Mouse (Mus musculus) macrophage (primary cell): Measurements from ENCODE around the gene Phgr1. TPM values are rescaled to one million over a fixed set of nuclear protein-coding genes. Genes with fewer than 3 reads are reported as not detected.

Experiments
- H3K27ac ChIP-seq: fragments of 350-480 bp; formaldehyde crosslinking; 2 replicates; pipeline ENCODE4 v1.9.0; 2021
- H3K36me3 ChIP-seq: fragments of 350-480 bp; formaldehyde crosslinking; 2 replicates; pipeline ENCODE4 v1.9.0; 2021; ENCODE audit errors: inconsistent target
- H3K4me3 ChIP-seq: fragments of 350-480 bp; formaldehyde crosslinking; 2 replicates; pipeline ENCODE4 v1.9.0; 2021; ENCODE audit errors: inconsistent target
- H3K79me2 ChIP-seq: fragments of 350-480 bp; formaldehyde crosslinking; 2 replicates; pipeline ENCODE4 v1.9.0; 2021; ENCODE audit errors: inconsistent target
- WGBS: methylation state at CpG from one replicate; pipeline ENCODE4 v1.1.7; 2026; ENCODE audit warnings: inconsistent platforms; ENCODE audit not compliant: missing documents; 5-methylcytosine and 5-hydroxymethylcytosine counted together
- polyA plus RNA-seq: library from polyadenylated mRNA; stranded (reverse); fragments of 250-400 nt; gene quantifications from 3 replicates; pipeline ENCODE4 v1.2.4, GENCODE M21; 2018; ENCODE audit warnings: inconsistent platforms
- total RNA-seq, 78 experiments: library from RNA; depleted of rRNA; stranded (reverse); fragments of 250-400 nt; gene quantifications; 1 replicate in 9 of 78; 2 replicates in 24 of 78; 3 replicates in 43 of 78; 4 replicates in 2 of 78; pipeline ENCODE4 v1.2.4; 2018; ENCODE audit warnings: inconsistent platforms in 56 of 78

Phgr1 gene
- total RNA-seq (2018; cell fraction: chromatin; rRNA removed), result not detected
- not detected for total RNA-seq (2018; cell fraction: cytosol; rRNA removed)
- not detected for total RNA-seq (2018; cell fraction: nucleus; rRNA removed)
- not detected in 3 replicates for polyA plus RNA-seq

DNA sequence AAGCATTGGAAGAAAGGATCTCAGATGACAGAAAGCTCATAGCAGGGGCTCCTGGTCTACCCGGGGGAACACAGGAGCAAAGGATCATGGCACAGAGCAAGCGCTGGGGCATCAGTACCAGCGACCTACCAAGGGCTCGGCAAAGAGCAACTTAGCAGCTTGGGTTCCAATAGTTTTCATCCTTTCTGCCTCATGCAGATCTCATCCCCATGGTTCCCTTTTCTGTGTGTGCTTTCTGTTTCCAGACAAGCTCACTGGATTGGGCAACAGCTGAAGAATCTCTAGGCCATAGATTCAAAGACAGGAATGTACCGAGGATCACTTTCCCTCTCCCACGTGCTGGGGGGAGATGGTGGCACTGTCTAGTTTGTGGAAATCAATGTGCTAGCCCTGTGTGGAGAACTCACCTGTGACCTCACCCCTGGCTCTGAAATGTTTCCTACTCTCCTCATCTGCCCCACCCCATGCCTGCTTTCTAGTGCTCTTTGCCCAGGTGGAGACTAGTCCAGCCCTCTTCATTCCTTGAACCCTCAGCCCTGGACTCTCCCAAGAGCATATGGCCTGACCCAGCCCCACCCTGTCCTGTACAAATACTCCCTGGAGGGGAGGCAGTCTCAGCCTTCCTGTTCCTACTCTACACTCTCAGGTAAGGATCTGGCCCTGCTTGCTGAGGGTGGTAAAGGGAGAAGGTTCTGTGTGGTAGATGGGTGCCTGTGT lies at the start of gene Phgr1:
TSS of gene Phgr1 (plus strand) at position 612 of the 717 bp plus-strand sequence.
- Histone ChIP-seq H3K27ac (no peak within 1 kb of the TSS), H3K36me3 (no peaks in the 10 kb centered on the region), H3K4me3 (no peak within 1 kb of the TSS), H3K79me2 (no peaks in the 10 kb centered on the region)
- WGBS, result 67% methylated on average over 6 of the region's 6 CpGs

DNA sequence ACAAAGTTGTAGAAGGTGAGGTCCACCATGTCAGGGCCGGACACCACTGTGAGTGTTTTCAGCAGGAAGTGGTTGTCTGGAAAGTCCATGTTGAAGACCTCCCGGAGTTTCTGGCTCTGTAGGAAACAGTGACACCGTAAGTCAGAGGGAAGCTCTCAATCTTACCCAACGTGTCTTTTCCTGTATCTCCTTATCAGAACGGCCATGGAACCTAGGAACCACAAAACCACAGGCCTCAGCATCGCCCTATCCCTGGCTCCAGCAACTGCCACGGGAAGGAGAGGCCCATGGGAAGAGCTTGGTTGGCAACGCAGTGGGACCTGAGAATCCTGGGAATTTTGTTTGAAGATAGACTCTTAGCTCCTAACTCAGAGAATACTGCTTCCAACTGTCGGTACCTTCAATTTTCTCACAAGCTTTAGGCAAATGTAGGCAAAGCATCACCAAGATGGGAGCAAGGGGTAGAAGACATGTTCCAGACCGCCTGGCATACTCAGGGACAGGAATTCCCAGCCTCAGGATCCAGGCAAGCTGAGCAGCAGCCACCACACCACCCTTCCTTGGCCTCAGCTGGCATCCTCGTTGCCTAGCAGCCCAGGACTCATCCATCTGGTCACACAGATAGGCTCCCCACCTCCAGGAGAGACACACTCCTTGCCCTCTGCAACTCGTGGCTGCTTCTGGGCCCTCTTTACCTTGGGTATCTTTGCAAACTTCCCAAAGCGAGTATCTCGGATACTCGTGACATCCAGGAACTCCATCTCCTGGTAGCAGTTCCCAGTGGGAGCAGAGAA lies 48.7 kb upstream of the Phgr1 start:
- Histone ChIP-seq H3K36me3 (peaks cover 42% of the 10 kb centered on the region), H3K79me2 (peaks cover 15% of the 10 kb centered on the region; the same call in 1 of the 2 replicates), H3K4me3 (no peak overlapping the region), H3K27ac (no peak overlapping the region)
- 70% methylated on average over 15 of the region's 15 CpGs for WGBS

DNA sequence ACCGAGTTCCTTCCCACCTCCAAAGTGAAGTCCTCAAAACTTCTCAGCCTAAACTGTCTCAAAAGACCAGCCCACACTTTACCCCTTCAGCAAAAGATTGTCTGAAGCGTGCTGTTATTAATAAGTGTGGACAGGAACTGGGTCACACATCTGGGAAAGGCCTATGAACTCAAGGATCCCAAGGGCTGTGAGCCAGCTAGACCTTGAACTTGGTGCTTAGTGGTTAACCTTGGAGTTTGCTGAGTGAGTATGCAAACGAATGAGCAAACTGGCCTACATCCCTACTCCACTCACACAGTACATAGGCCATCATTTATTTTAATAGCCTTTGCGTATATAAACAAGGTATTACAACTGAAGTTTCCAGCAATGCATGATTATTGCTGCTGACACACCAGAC lies 47.1 kb upstream of the Phgr1 start:
- 93% methylated on average over 4 of the region's 4 CpGs for WGBS
- H3K27ac ChIP-seq, result no peak overlapping the region

DNA sequence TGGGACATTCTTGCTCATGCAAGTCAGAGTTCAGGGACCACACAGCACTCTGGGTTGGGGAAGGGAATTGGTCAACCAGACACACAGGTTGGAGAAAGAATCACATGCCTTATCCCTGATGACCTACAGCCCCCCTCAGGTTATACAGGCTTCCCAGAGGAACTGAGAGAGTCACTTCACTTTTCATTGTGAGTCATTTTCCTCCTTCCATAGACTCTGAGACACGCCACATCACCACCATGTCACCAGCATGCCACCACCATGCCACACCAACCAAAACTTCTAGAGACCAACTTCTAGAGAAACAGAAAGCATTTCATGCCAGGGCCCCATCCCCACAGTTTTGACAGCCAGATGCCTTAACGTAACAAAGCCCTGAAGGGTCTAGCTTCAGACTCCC lies 45.7 kb upstream of the Phgr1 start:
- Histone ChIP-seq H3K4me3 (peak overlapping the region; percentile 59), H3K36me3 (peaks cover 27% of the 10 kb centered on the region; the same call in 1 of the 2 replicates), H3K79me2 (peaks cover 15% of the 10 kb centered on the region; the same call in 1 of the 2 replicates), H3K27ac (peak overlapping the region; percentile 87)
- 67% methylated on average over 2 of the region's 2 CpGs for WGBS

More for the DNA sequence above, 47.1 kb upstream of the Phgr1 start:
- Histone ChIP-seq H3K4me3 (no peak overlapping the region), H3K79me2 (peaks cover 15% of the 10 kb centered on the region; the same call in 1 of the 2 replicates), H3K36me3 (peaks cover 28% of the 10 kb centered on the region; the same call in 1 of the 2 replicates)

DNA sequence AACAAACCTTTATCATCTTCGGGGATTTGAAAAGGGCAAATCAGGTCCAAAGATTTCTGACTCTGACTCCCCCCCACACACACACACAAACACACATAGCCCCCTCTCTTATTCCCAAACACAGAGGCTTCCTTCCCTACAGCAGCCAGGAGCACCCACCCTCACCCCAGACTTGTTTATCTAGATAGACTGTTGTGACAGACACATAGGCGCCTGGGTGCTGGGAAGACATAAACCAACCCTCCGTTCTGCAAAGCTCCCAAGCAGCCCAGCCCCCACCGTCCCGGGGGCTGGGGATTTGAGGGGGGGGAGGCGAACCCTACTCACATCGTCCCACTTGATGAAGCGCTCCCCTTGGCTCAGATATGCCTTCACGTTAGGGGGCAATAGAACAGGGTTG lies 44.7 kb upstream of the Phgr1 start:
- peaks cover 15% of the 10 kb centered on the region; the same call in 1 of the 2 replicates for H3K79me2 ChIP-seq
- 6% methylated on average over 9 of the region's 9 CpGs for WGBS
- peak overlapping the region; percentile 87 for H3K27ac ChIP-seq
- peak overlapping the region; percentile 59 for H3K4me3 ChIP-seq
- peaks cover 17% of the 10 kb centered on the region; the same call in 1 of the 2 replicates for H3K36me3 ChIP-seq

DNA sequence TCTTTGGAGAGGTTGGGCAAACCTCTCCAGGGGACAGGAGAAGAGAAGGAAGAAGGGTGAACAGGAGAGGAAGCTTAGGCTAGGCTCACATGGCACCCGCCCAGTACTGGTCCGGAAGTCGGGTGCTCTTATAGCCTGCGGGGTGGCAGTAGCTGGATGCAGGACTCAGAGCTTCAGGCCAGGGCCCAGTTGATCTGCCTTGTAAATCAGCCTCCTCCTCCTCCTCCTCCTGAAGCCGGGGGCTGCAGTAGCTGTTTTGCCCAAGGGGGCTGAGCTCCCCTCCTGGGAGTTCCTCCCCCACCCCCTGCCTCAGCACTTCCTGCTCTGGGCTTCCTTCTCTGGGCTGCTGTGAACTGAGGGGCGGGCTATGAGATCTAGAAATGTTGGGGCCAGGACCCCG lies 44.2 kb upstream of the Phgr1 start, which contains the start of gene Plcb2:
TSS of gene Plcb2 (minus strand) at position 102 of the 400 bp plus-strand sequence.
- Histone ChIP-seq H3K36me3 (peaks cover 13% of the 10 kb centered on the region; the same call in 1 of the 2 replicates), H3K27ac (peak within 1 kb of the TSS; percentile 87), H3K4me3 (peak within 1 kb of the TSS; percentile 59), H3K79me2 (peaks cover 15% of the 10 kb centered on the region; the same call in 1 of the 2 replicates)
- WGBS, result 3% methylated on average over 6 of the region's 7 CpGs

DNA sequence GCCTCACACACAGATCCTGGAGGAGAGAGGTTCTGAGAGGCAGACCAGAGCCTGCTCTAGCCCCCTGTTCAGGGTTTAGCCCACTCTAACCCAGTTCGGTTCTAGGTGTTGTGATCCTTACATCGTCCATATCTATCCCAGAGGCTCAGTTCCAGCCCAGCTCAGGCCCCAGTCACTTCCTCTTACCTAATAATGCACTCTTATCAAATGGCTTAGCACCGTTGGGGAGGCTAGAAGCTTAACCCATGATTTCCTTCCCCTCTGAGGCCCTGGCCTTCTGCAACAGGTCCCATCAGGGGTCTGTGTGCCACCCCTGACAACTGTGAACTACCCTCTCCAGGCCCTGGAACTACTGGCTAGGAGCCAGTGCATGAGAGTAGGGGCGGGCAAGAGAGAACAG lies 43.4 kb upstream of the Phgr1 start:
- Histone ChIP-seq H3K36me3 (peaks cover 7% of the 10 kb centered on the region; the same call in 1 of the 2 replicates), H3K4me3 (no peak overlapping the region), H3K79me2 (peaks cover 15% of the 10 kb centered on the region; the same call in 1 of the 2 replicates), H3K27ac (peak overlapping the region; percentile 87)
- 29% methylated on average over 4 of the region's 4 CpGs for WGBS

DNA sequence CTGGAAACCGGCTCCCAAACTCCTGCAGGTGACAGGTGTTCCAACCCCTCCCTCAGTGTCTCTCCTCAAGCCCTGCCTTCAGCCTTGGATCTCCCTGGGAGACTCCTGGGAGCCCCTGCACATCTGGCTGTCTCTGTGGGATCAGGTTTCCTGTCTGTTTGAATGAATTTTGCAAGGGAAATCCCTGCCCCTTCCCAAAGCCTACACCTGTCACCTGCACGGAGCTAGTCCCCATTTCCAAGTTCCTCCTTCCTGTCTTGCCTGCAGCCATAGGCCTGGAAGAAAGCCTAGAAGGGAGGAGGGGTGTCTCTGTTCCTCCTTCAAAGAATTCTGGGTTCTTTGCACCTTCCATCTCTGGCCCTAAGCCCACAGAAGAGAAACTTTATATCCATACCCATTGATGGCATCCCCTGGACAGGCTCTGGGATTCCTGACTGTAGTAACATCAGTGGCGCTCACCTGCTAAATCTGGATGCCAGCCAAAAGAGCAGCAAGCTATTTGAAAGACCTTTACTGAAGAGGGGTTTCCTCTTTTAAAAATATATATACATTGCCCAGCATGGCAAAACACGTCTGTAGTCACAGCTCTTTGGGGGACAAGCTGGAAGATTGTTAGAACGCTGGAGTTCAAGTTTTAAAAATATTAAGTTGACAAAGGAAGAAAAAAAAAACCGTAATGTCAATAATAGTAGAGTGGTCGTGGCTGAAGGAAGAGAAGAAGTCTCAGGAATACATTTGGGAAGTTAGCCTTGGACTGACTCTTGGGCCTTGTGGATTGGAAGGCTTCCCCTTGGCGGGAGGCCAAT lies 42.5 kb upstream of the Phgr1 start:
- 24% methylated on average over 8 of the region's 8 CpGs for WGBS
- H3K79me2 ChIP-seq, result peaks cover 15% of the 10 kb centered on the region; the same call in 1 of the 2 replicates
- no peak overlapping the region for H3K27ac ChIP-seq
- H3K4me3 ChIP-seq, result no peak overlapping the region
- no peaks in the 10 kb centered on the region; the same call in 1 of the 2 replicates for H3K36me3 ChIP-seq

DNA sequence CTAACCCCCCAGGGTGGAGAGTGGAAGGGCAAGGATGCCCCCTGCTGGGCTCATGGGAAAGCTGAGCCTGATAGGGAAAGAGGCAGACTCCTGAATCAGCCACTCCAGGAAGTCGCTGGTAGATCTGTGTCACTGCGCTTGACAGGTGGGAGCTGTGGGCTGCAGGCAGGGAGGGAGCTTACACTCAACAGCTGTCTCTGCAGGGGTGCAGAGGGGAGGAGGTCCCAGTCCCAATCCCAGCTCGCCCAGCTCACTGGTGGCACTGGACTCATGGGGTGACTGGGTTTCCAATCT lies 42.0 kb upstream of the Phgr1 start:
- Histone ChIP-seq H3K36me3 (no peaks in the 10 kb centered on the region), H3K4me3 (no peak overlapping the region), H3K27ac (no peak overlapping the region), H3K79me2 (peaks cover 15% of the 10 kb centered on the region; the same call in 1 of the 2 replicates)
- 0% methylated on average over 3 of the region's 3 CpGs for WGBS

DNA sequence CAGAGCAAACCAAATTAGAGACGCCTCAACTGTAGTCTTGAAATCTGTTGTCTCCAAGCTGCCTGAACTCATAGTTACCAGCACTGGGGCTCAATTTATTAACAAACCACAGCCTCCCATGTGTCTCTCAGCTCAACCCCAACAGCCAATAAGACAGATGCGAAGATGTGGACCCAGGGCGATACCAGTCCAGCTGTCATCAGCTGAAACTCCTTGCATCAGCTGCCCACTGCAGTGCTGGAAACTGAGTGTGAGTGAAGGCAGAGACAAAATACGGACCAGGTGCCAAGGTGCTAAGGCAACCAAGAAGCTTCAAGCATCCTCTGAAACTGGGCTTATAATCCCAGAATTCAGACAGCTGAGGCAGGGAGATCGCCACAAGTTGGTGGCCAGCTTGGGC lies 40.6 kb upstream of the Phgr1 start:
- 97% methylated on average over 5 of the region's 5 CpGs for WGBS
- no peak overlapping the region for H3K4me3 ChIP-seq
- H3K36me3 ChIP-seq, result no peaks in the 10 kb centered on the region
- peaks cover under 1% of the 10 kb centered on the region; the same call in 1 of the 2 replicates for H3K79me2 ChIP-seq
- no peak overlapping the region for H3K27ac ChIP-seq

DNA sequence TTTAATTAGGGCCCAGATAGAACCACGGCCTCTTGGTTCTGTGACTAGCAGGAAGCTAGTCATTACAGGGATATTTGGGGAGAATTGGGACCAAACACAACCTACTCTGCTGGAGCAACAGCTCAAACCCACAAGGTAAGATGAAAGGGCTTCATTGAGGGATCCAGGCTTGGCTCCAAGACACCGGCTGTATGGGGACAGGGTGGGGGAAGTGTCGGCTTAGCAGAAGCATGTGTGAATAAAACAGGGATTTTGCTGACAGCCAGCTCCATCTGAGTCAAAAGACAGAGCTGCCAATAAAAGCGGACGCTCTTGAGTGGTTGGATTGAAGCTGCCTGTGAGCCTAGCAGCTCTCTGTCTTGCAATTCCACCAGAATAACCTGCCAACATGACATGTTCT lies 39.2 kb upstream of the Phgr1 start:
- 97% methylated on average over 5 of the region's 5 CpGs for WGBS

DNA sequence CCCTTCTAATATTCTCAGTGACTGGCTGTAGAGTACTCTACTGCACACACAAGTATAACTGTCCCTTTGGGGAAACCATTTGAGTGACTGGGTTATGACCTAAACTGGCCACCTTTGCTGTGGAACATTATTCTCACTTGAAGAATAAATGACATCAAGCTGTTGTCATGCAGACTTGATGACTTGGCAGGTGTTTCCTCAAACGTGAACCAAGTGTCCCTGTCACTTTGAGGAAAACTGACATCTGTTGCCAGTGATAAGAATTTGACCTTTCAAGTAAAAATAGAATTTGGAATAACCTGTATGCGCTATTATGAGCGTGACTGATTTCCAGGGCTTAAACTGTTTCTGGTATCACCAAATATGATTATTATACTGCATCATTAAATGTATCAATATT lies 32.2 kb upstream of the Phgr1 start:
- 63% methylated on average over 3 of the region's 3 CpGs for WGBS
- no peaks in the 10 kb centered on the region for H3K36me3 ChIP-seq
- no peak overlapping the region for H3K4me3 ChIP-seq
- H3K79me2 ChIP-seq, result no peaks in the 10 kb centered on the region
- no peak overlapping the region for H3K27ac ChIP-seq

More for the DNA sequence above, 39.2 kb upstream of the Phgr1 start:
- Histone ChIP-seq H3K36me3 (no peaks in the 10 kb centered on the region), H3K79me2 (no peaks in the 10 kb centered on the region), H3K4me3 (no peak overlapping the region), H3K27ac (no peak overlapping the region)

DNA sequence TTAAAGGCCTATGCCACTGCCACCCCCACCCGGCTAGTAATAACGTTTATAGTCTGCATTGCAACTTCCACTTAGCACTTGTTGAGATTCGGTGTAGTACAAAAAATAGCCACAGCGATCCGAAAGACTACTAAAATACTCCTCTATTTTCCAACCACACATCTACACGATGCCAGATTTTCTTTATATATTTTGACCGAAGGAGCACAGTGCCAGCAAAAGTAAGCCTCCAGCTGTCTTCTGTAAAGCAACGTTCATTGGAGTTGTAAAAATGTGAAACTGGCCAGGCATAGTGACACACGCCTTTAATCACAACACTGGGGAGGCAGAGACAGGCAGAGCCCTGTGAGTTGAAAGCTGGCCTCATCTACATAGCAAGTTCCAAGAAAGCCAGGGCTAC lies 31.4 kb upstream of the Phgr1 start:
- WGBS, result 79% methylated on average over 9 of the region's 9 CpGs
- H3K4me3 ChIP-seq, result no peak overlapping the region
- H3K27ac ChIP-seq, result no peak overlapping the region
- no peaks in the 10 kb centered on the region for H3K36me3 ChIP-seq
- H3K79me2 ChIP-seq, result no peaks in the 10 kb centered on the region
